Mouse (Mus musculus): Measurements from ENCODE around the gene Itga5.

DNA sequence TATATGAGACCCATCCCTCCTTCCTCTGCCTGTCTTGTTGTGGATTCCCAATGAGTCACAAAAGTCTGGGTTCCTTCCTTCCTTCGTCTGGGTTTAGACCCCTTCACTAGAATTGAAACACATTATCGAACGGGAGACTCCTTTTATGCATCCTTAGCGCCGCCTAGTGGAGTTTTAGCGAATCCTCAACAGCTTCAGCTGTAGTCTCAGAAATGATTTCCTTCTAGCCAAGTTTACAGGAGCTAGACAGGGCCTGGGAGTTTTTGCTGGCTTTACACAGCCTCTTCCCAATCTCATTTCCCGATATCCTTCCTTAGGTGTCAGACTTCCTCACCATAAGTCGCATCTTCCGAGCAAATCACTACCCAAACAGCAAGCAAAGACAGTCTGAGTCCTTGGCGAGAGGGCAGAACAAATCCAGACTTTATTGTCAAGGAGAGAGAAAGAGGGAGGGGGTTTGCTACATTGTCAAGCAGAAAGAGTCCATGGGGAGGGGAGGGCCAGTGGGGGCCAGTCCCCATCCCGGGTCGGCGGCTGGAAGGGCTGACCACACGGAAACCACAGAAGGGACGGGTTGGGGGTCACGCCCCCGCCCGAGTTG, 53.0 kb downstream of the Itga5 start:
- TF ChIP-seq CTCF (IDR thresholded peaks at IDR 0.05; ENCODE audit: low read depth, low read length) (no peak), POLR2A (IDR thresholded peaks at IDR 0.05; ENCODE audit: borderline replicate concordance, low read depth, low read length) (no peak)

All from bone marrow macrophage, adult 2 months (primary cell).